Mouse (Mus musculus) forebrain, postnatal 0 days (tissue): ENCODE results near the gene Gls2. TPM values are rescaled to one million over a fixed set of nuclear protein-coding genes. Genes with fewer than 3 reads are reported as not detected.

Experiments used
- ATAC-seq: fragments of 200-750 bp; cut with Nextera tagmentation; 2 replicates; pipeline ENCODE4 v1.8.0; 2017; ENCODE audit warnings: mild to moderate bottlenecking, moderate library complexity
- DNase-seq: peaks from one replicate; pipeline ENCODE4 v3.0.0-alpha.2; 2015
- H3K27ac ChIP-seq: fragments of 300-500 bp; sonication (generic); 2 replicates; pipeline ENCODE4 v1.5.1; 2014; ENCODE audit warnings: low read depth, mild to moderate bottlenecking, antibody characterized with exemption, low read length, moderate library complexity, mixed read lengths
- H3K27me3 ChIP-seq: fragments of 300-500 bp; sonication (generic); 2 replicates; pipeline ENCODE4 v1.6.1; 2014; ENCODE audit warnings: mild to moderate bottlenecking, low read length, mixed read lengths; ENCODE audit not compliant: insufficient read depth
- H3K36me3 ChIP-seq: fragments of 300-500 bp; sonication (generic); 2 replicates; pipeline ENCODE4 v1.6.1; 2014; ENCODE audit warnings: mild to moderate bottlenecking, moderate library complexity; ENCODE audit not compliant: insufficient read depth
- H3K4me1 ChIP-seq: fragments of 300-500 bp; sonication (generic); 2 replicates; pipeline ENCODE4 v1.6.1; 2014; ENCODE audit warnings: antibody characterized with exemption; ENCODE audit not compliant: insufficient read depth
- H3K4me2 ChIP-seq: fragments of 300-500 bp; sonication (generic); 2 replicates; pipeline ENCODE4 v1.6.1; 2014; ENCODE audit warnings: low read depth, mild to moderate bottlenecking, moderate library complexity
- H3K4me3 ChIP-seq: fragments of 300-500 bp; sonication (generic); 2 replicates; pipeline ENCODE4 v1.5.1; 2014; ENCODE audit warnings: low read depth, low read length, mixed read lengths
- H3K9ac ChIP-seq: fragments of 300-500 bp; sonication (generic); 2 replicates; pipeline ENCODE4 v1.6.1; 2014; ENCODE audit warnings: mild to moderate bottlenecking
- H3K9me3 ChIP-seq: fragments of 300-500 bp; sonication (generic); 2 replicates; pipeline ENCODE4 v1.6.1; 2016; ENCODE audit warnings: low read length
- CTCF ChIP-seq: sonication (generic); IDR thresholded peaks from 2 replicates; pipeline ENCODE4 v1.5.1; 2016; ENCODE audit warnings: antibody characterized with exemption, control low read depth, low read depth
- WGBS: fragments of 180-500 bp; shearing (Covaris S2); extraction: QIAGEN DNeasy Blood & Tissue Kit; methylation state at CpG from one replicate; pipeline ENCODE4 v1.1.7; 2014; 5-methylcytosine and 5-hydroxymethylcytosine counted together
- polyA plus RNA-seq: library from polyadenylated mRNA; unstranded; fragments of >200 nt; fragmentation: Nextera tagmentation; extraction: Ambion mirVana; gene quantifications from 2 replicates; pipeline ENCODE4 v1.2.1, GENCODE M21; 2015
- total RNA-seq: library from RNA; depleted of rRNA; stranded (reverse); fragments of >200 nt; gene quantifications from 2 replicates; pipeline ENCODE4 v1.2.3, GENCODE M21; 2014

Gene Gls2
- total and polyA plus RNA-seq, 2 experiments from 2014 or later, result 1.00 to 1.1 TPM

DNA sequence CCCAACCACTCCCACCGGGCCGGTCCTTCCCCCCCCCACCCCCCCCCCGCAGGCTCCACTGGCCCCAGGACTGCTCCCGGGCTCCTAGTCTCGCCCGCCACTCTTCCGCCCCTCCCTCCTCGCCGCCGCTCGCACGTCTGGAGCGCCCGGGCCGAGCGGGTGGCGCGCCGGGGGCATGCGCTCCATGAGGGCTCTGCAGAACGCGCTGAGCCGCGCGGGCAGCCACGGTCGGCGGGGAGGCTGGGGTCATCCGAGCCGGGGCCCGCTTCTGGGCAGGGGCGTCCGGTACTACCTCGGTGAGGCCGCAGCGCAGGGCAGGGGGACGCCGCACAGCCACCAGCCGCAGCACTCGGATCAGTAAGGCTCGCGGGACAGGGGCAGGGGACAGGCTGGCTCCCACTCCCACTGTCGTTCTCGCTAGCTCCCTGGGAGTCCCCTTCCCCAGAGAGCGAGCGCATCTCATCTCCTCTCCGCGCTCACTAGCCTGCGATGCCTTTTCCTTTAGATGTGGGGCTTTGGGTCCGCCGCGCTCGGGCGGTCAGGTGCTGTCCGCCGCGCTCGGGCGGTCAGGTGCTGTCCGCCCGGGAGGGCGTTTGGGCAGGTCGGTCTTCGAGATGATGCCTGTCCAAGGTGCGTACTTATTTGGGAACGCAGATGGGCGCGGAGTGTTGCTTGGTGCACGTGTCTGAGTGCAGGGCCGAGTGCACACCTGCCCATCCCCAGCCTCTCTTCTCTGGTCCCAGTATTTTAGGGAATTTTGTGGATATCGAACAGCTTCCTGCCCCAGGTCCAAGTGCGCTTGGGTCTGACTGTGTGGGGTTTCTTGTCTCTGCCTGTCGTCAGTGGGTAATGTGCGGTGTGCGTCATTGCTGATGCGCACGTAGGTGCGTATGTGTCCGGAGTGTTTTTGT is 549 bp downstream of the Gls2 start:
- no peak for TF ChIP-seq CTCF
- no peaks in the 10 kb centered on the region for H3K27me3 ChIP-seq
- peak overlapping the region; percentile 71 for H3K4me3 ChIP-seq
- DNase-seq (peak; percentile 47), ATAC-seq (peak; percentile 90)
- WGBS, result under 1% methylated on average over 58 of the region's 79 CpGs
- peak overlapping the region; percentile 49 for H3K9ac ChIP-seq
- H3K4me2 ChIP-seq, result peak overlapping the region; percentile 78
- no peaks in the 10 kb centered on the region for H3K4me1 ChIP-seq
- H3K9me3 ChIP-seq, result no peaks in the 10 kb centered on the region
- H3K27ac ChIP-seq, result no peak overlapping the region
- H3K36me3 ChIP-seq, result no peaks in the 10 kb centered on the region

DNA sequence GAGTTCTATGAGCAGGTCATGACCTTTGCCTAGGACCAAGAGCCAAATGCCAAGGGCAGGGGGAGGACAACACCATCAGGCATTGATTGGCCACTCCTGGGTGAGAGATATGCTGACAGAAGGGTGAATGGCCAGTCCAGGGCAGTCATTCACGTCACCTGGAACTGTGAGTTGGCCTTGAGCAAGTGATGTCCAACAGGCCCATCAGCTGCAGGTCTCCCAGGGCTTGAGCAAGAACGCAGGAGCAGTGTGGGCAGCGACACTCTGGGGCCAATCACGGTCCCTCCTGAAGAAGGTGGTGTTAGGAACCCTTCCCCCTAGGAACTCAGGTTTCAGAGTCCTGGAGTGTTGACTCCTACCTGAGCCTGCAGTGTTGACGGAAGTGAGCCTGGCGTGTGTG is 7.6 kb downstream of the Gls2 start:
- Histone ChIP-seq H3K4me2 (no peak overlapping the region), H3K36me3 (no peaks in the 10 kb centered on the region), H3K9me3 (no peaks in the 10 kb centered on the region), H3K27ac (no peak overlapping the region), H3K27me3 (no peaks in the 10 kb centered on the region), H3K9ac (no peak overlapping the region), H3K4me3 (no peak overlapping the region), H3K4me1 (no peaks in the 10 kb centered on the region)
- WGBS, result 84% methylated on average over 6 of the region's 6 CpGs
- ATAC-seq, result no peak
- no peak for DNase-seq
- no peak for TF ChIP-seq CTCF

GRCm38 (mm10) chr10:128204941-128205340 is 10.7 kb downstream of the Gls2 start:
- Histone ChIP-seq H3K27me3 (no peaks in the 10 kb centered on the region), H3K9ac (no peak overlapping the region), H3K4me3 (no peak overlapping the region), H3K27ac (no peak overlapping the region), H3K9me3 (no peaks in the 10 kb centered on the region), H3K4me2 (no peak overlapping the region), H3K4me1 (no peaks in the 10 kb centered on the region), H3K36me3 (no peaks in the 10 kb centered on the region)
- TF ChIP-seq CTCF, result no peak
- WGBS, result 90% methylated on average over 15 of the region's 15 CpGs
- DNase-seq, result no peak
- no peak for ATAC-seq

DNA sequence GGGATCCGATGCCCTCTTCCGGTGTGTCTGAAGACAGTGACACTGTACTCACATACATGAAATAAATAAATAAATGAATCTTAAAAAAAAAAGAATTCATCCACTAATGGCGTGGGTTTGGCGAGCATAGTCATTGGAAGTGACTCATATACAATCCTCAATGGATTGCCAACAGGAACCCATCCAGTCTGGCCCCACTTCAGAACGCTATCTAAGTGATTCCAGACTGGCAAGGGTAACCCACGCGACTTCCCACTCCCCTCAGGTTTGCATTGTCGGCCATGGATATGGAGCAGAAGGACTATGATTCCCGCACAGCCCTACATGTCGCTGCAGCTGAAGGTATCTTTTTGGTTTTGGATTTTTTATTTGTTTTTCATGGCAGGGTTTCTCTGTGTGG is 14.1 kb downstream of the Gls2 start:
- ATAC-seq (no peak), DNase-seq (no peak)
- H3K9me3 ChIP-seq, result no peaks in the 10 kb centered on the region
- H3K27me3 ChIP-seq, result no peaks in the 10 kb centered on the region
- peaks cover 5% of the 10 kb centered on the region; the same call in 1 of the 2 replicates for H3K4me1 ChIP-seq
- WGBS, result 91% methylated on average over 10 of the region's 10 CpGs
- no peak overlapping the region for H3K4me2 ChIP-seq
- no peaks in the 10 kb centered on the region for H3K36me3 ChIP-seq
- H3K27ac ChIP-seq, result no peak overlapping the region
- H3K4me3 ChIP-seq, result no peak overlapping the region
- H3K9ac ChIP-seq, result no peak overlapping the region
- TF ChIP-seq CTCF, result no peak

DNA sequence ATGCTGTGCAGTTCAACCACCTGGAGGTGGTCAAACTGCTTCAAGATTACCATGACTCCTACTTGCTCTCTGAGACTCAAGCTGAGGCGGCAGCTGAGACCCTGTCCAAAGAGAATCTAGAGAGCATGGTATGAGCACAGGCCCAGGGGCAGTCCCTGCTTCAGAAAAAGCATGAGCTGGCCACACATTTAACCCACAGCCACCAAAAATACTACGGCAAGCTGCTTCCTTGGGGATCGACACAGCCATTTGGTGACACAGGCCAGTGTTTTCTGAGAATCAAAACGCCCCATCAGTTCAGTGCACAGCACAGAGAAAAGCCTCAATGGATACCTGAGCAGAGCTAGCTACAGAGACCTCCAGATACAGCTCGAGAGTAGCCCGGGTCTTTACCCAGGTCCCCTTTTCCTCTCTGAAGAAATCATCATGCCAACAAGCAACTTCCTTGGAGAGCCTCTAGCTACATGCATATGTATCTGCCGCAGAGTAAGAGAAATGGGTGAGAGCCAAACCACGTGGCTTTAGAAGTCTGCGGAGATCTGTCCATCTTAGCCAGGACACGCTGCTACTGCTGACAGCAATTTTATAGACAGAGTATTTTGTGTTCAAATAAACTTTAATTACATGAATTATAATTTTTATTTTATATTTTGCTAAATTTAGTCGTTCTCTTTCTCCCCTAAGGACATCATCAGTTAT is 15.2 kb downstream of the Gls2 start:
- no peak overlapping the region for H3K27ac ChIP-seq
- DNase-seq (no peak), ATAC-seq (no peak)
- no peak overlapping the region for H3K9ac ChIP-seq
- WGBS, result 94% methylated on average over 11 of the region's 11 CpGs
- no peaks in the 10 kb centered on the region for H3K27me3 ChIP-seq
- H3K9me3 ChIP-seq, result no peaks in the 10 kb centered on the region
- H3K4me3 ChIP-seq, result no peak overlapping the region
- H3K4me1 ChIP-seq, result peaks cover 5% of the 10 kb centered on the region; the same call in 1 of the 2 replicates
- no peak overlapping the region for H3K4me2 ChIP-seq
- H3K36me3 ChIP-seq, result no peaks in the 10 kb centered on the region
- TF ChIP-seq CTCF, result no peak

GRCm38 (mm10) chr10:128210131-128210530 is 15.9 kb downstream of the Gls2 start:
- Histone ChIP-seq H3K4me2 (no peak overlapping the region), H3K27ac (no peak overlapping the region), H3K36me3 (no peaks in the 10 kb centered on the region), H3K27me3 (no peaks in the 10 kb centered on the region), H3K4me3 (no peak overlapping the region), H3K4me1 (peaks cover 5% of the 10 kb centered on the region; the same call in 1 of the 2 replicates), H3K9ac (no peak overlapping the region), H3K9me3 (no peaks in the 10 kb centered on the region)
- no peak for TF ChIP-seq CTCF
- ATAC-seq, result no peak
- no peak for DNase-seq
- 88% methylated on average over 2 of the region's 2 CpGs for WGBS

GRCm38 (mm10) chr10:128210954-128211353 is 16.7 kb downstream of the Gls2 start:
- H3K9ac ChIP-seq, result peak overlapping the region; percentile 55
- DNase-seq, result no peak
- no peaks in the 10 kb centered on the region for H3K36me3 ChIP-seq
- no peak for ATAC-seq
- peak overlapping the region; percentile 70 for H3K4me2 ChIP-seq
- 26% methylated on average over 14 of the region's 14 CpGs for WGBS
- peak overlapping the region; percentile 56 for H3K4me3 ChIP-seq
- no peak overlapping the region for H3K27ac ChIP-seq
- peaks cover 5% of the 10 kb centered on the region; the same call in 1 of the 2 replicates for H3K4me1 ChIP-seq
- H3K9me3 ChIP-seq, result no peaks in the 10 kb centered on the region
- no peaks in the 10 kb centered on the region for H3K27me3 ChIP-seq
- TF ChIP-seq CTCF, result no peak
